Mouse (Mus musculus): Measurements from ENCODE around the gene Cdt1. TPM values are rescaled to one million over a fixed set of nuclear protein-coding genes. Genes with fewer than 3 reads are reported as not detected.
A peak's percentile ranks its signal among the peaks of the same experiment; 100 is the strongest.

Cdt1 gene
- polyA plus RNA-seq (2012; rRNA removed) (79.0 and 103 TPM in 2 replicates), polyA plus RNA-seq (2014; fragmentation: Nextera tagmentation; extraction: Ambion mirVana) (34.0 and 34.2 TPM in 2 replicates)

- peak; percentile 66; the same call in 1 of the 2 replicates for TF ChIP-seq POLR2A (IDR thresholded peaks at IDR 0.05; ENCODE audit: borderline replicate concordance, extremely low read depth, insufficient read depth, insufficient read length)
- Histone ChIP-seq H3K27me3 (ENCODE audit: control insufficient read depth, insufficient read depth, low read length) (no peaks in the 10 kb centered on the region), H3K9me3 (ENCODE audit: control insufficient read depth, low read length) (no peaks in the 10 kb centered on the region), H3K27ac (replicated peaks; ENCODE audit: low read depth, low read length) (peak within 1 kb of the TSS; percentile 85), H3K36me3 (ENCODE audit: control insufficient read depth, insufficient read depth, low read length) (peaks cover 36% of the 10 kb centered on the region), H3K4me1 (ENCODE audit: control insufficient read depth, insufficient read depth, low read length) (peaks cover 19% of the 10 kb centered on the region), H3K4me2 (replicated peaks; ENCODE audit: low read depth, low read length, severe bottlenecking) (peak within 1 kb of the TSS; percentile 84), H3K9ac (ENCODE audit: low read depth, low read length, severe bottlenecking) (peak within 1 kb of the TSS; percentile 94), H3K4me3 (replicated peaks; ENCODE audit: low read length) (peak within 1 kb of the TSS; percentile 93)
- under 1% methylated on average over 62 of the region's 62 CpGs for WGBS
- ATAC-seq (ENCODE audit: low FRiP score, low read depth) (peak; percentile 94), DNase-seq (ENCODE audit: low spot score) (peak; percentile 98)
Observed at GRCm38 (mm10) chr8:122567361-122568108, at the start of gene Cdt1. Gene Cdt1, plus strand, starts transcription at chr8:122568015.

GRCm38 (mm10) chr8:122520611-122521010 is 47.2 kb upstream of the Cdt1 start:
- ATAC-seq (ENCODE audit: low FRiP score, low read depth) (no peak), DNase-seq (ENCODE audit: low spot score) (no peak)
- Histone ChIP-seq H3K36me3 (ENCODE audit: control insufficient read depth, insufficient read depth, low read length) (no peaks in the 10 kb centered on the region), H3K9ac (ENCODE audit: low read depth, low read length, severe bottlenecking) (no peak overlapping the region), H3K27ac (replicated peaks; ENCODE audit: low read depth, low read length) (no peak overlapping the region), H3K27me3 (ENCODE audit: control insufficient read depth, insufficient read depth, low read length) (no peaks in the 10 kb centered on the region), H3K4me1 (ENCODE audit: control insufficient read depth, insufficient read depth, low read length) (peaks cover 44% of the 10 kb centered on the region), H3K4me2 (replicated peaks; ENCODE audit: low read depth, low read length, severe bottlenecking) (no peak overlapping the region), H3K4me3 (replicated peaks; ENCODE audit: low read length) (no peak overlapping the region), H3K9me3 (ENCODE audit: control insufficient read depth, low read length) (no peaks in the 10 kb centered on the region)
- no peak for TF ChIP-seq POLR2A (IDR thresholded peaks at IDR 0.05; ENCODE audit: borderline replicate concordance, extremely low read depth, insufficient read depth, insufficient read length)
- whole genome bisulfite sequencing, result 80% methylated on average over 11 of the region's 11 CpGs

- no peak for DNase-seq (ENCODE audit: low spot score)
- Histone ChIP-seq H3K27ac (replicated peaks; ENCODE audit: low read depth, low read length) (peak overlapping the region; percentile 48), H3K36me3 (ENCODE audit: control insufficient read depth, insufficient read depth, low read length) (no peaks in the 10 kb centered on the region), H3K27me3 (ENCODE audit: control insufficient read depth, insufficient read depth, low read length) (no peaks in the 10 kb centered on the region), H3K4me2 (replicated peaks; ENCODE audit: low read depth, low read length, severe bottlenecking) (peak overlapping the region; percentile 29), H3K9ac (ENCODE audit: low read depth, low read length, severe bottlenecking) (peak overlapping the region; percentile 6; the same call in 1 of the 2 replicates), H3K4me1 (ENCODE audit: control insufficient read depth, insufficient read depth, low read length) (peaks cover 40% of the 10 kb centered on the region), H3K9me3 (ENCODE audit: control insufficient read depth, low read length) (no peaks in the 10 kb centered on the region), H3K4me3 (replicated peaks; ENCODE audit: low read length) (0 out of 2 replicates have a peak overlapping the region, but pooled peaks have one; percentile 2)
- no peak for ATAC-seq (ENCODE audit: low FRiP score, low read depth)
- no peak for TF ChIP-seq POLR2A (IDR thresholded peaks at IDR 0.05; ENCODE audit: borderline replicate concordance, extremely low read depth, insufficient read depth, insufficient read length)
- 41% methylated on average over 14 of the region's 14 CpGs for WGBS
Observed at GRCm38 (mm10) chr8:122522796-122523651, 44.8 kb upstream of the Cdt1 start.

GRCm38 (mm10) chr8:122523652-122524360 is 44.0 kb upstream of the Cdt1 start:
- TF ChIP-seq POLR2A (IDR thresholded peaks at IDR 0.05; ENCODE audit: borderline replicate concordance, extremely low read depth, insufficient read depth, insufficient read length), result no peak
- Histone ChIP-seq H3K4me2 (replicated peaks; ENCODE audit: low read depth, low read length, severe bottlenecking) (peak overlapping the region; percentile 29), H3K36me3 (ENCODE audit: control insufficient read depth, insufficient read depth, low read length) (no peaks in the 10 kb centered on the region), H3K9ac (ENCODE audit: low read depth, low read length, severe bottlenecking) (peak overlapping the region; percentile 6; the same call in 1 of the 2 replicates), H3K27me3 (ENCODE audit: control insufficient read depth, insufficient read depth, low read length) (no peaks in the 10 kb centered on the region), H3K4me1 (ENCODE audit: control insufficient read depth, insufficient read depth, low read length) (peaks cover 33% of the 10 kb centered on the region), H3K4me3 (replicated peaks; ENCODE audit: low read length) (0 out of 2 replicates have a peak overlapping the region, but pooled peaks have one; percentile 2), H3K9me3 (ENCODE audit: control insufficient read depth, low read length) (no peaks in the 10 kb centered on the region), H3K27ac (replicated peaks; ENCODE audit: low read depth, low read length) (peak overlapping the region; percentile 48)
- 12% methylated on average over 23 of the region's 23 CpGs for WGBS
- DNase-seq (ENCODE audit: low spot score) (peak; percentile 38), ATAC-seq (ENCODE audit: low FRiP score, low read depth) (no peak)

Data from limb, embryonic 14.5 days (tissue).